Comparison of ENCODE assay signal across 26 mouse cellular contexts in the genomic region with DNA sequence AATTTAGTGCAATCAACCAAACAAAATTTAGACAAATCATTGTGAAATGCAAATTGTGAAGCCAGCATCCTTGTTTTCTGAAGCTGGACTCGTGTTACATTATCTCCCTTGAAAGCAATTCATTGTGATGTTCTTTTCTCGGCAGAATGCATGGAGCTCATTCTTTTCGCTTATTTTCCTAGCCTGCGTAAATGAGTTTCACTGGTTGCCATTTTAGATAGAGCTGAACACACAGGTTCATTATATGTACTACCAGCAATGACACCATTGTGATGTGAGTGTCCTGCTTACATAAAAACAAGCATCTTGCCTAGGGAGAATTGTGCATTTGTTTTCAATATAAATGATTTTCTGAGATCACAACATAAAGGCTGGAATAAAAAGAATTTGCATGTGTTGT.
DNase-seq lines count a peak whose midpoint lies in the region; ATAC-seq and TF ChIP-seq lines count a peak whose summit lies in the region.
"Had no signal": no experiment of that assay in that cellular context is flagged by ENCODE, and none has a peak within 500 bp of the region (broad histone marks: within the 10 kb centered on the region; RNA-seq: fewer than 3 reads in every experiment).

No protein-coding gene starts in this region.

- H3K27ac ChIP-seq in hindbrain, embryonic 12.5 days: peak overlapping the region; percentile 35; the same call in 1 of the 2 replicates
- no peak overlapping the region for H3K27ac ChIP-seq in hindbrain, embryonic 10.5 days
- H3K27ac ChIP-seq in hindbrain, embryonic 13.5 days: peak overlapping the region; percentile 66; the same call in 1 of the 2 replicates
- peak overlapping the region; percentile 50 for H3K27ac ChIP-seq in midbrain, embryonic 16.5 days (ENCODE audit: low read length)
- H3K27ac ChIP-seq: kidney, postnatal 0 days; limb, embryonic 15.5 days; liver, embryonic 14.5 days had no signal

- TF ChIP-seq POLR2A in brain, embryonic 14.5 days (IDR thresholded peaks at IDR 0.05; ENCODE audit: borderline replicate concordance, extremely low read depth, insufficient read depth, insufficient read length, poor library complexity, severe bottlenecking): no peak

- H3K36me3 ChIP-seq in hindbrain, embryonic 12.5 days: no peaks in the 10 kb centered on the region
- H3K36me3 ChIP-seq in hindbrain, embryonic 10.5 days: no peaks in the 10 kb centered on the region
- H3K36me3 ChIP-seq in hindbrain, embryonic 13.5 days: no peaks in the 10 kb centered on the region
- no peaks in the 10 kb centered on the region for H3K36me3 ChIP-seq in midbrain, embryonic 16.5 days (ENCODE audit: control insufficient read depth, insufficient read depth, low read length)
- H3K36me3 ChIP-seq: G1E; limb, embryonic 15.5 days had no signal

- no peak overlapping the region for H3K4me2 ChIP-seq in hindbrain, embryonic 12.5 days (replicated peaks)
- H3K4me2 ChIP-seq in hindbrain, embryonic 13.5 days: no peak overlapping the region
- no peak overlapping the region for H3K4me2 ChIP-seq in midbrain, embryonic 16.5 days (ENCODE audit: low read length)
- H3K4me2 ChIP-seq: limb, embryonic 15.5 days; lung, embryonic 14.5 days had no signal

- no peak overlapping the region for H3K4me3 ChIP-seq in hindbrain, embryonic 12.5 days
- no peak overlapping the region for H3K4me3 ChIP-seq in hindbrain, embryonic 10.5 days
- H3K4me3 ChIP-seq in hindbrain, embryonic 13.5 days: no peak overlapping the region
- no peak overlapping the region for H3K4me3 ChIP-seq in midbrain, embryonic 16.5 days (ENCODE audit: low read depth, low read length)
- H3K4me3 ChIP-seq: limb, embryonic 15.5 days; megakaryocyte, embryonic 14.5 days; myocyte had no signal

- no peaks in the 10 kb centered on the region for H3K4me1 ChIP-seq in hindbrain, embryonic 12.5 days
- peaks cover under 1% of the 10 kb centered on the region; the same call in 1 of the 2 replicates for H3K4me1 ChIP-seq in hindbrain, embryonic 10.5 days (replicated peaks)
- H3K4me1 ChIP-seq in hindbrain, embryonic 13.5 days (replicated peaks): peaks cover 5% of the 10 kb centered on the region; the same call in 1 of the 2 replicates
- H3K4me1 ChIP-seq in midbrain, embryonic 16.5 days (ENCODE audit: control insufficient read depth, insufficient read depth, low read length): peaks cover 7% of the 10 kb centered on the region; the same call in 1 of the 2 replicates
- H3K4me1 ChIP-seq: limb, embryonic 15.5 days; megakaryocyte, embryonic 14.5 days had no signal

- no peak for DNase-seq in hindbrain, embryonic 10.5 days (ENCODE audit: low spot score)
- DNase-seq in brain, embryonic 14.5 days (ENCODE audit: low read depth): peak; percentile 61
- DNase-seq in gastrocnemius, postnatal 4 days (ENCODE audit: low spot score in 2 of 2): no peak
- DNase-seq: B cell, adult 2 months; cerebellum, adult 18-20 months; cerebellum, postnatal 14 days; gastrocnemius, postnatal 36 days; kidney, adult 18-20 months; left cerebral cortex, postnatal 4 days; lung, embryonic 14.5 days; lung, postnatal 36 days; right cerebral cortex, postnatal 25 days; thymus, postnatal 25 days had no signal

- no peak for TF ChIP-seq CTCF in brain, embryonic 14.5 days (IDR thresholded peaks at IDR 0.05; ENCODE audit: borderline replicate concordance, extremely low read depth, insufficient read depth, insufficient read length)

- peak; percentile 38; the same call in 1 of the 2 replicates for ATAC-seq in hindbrain, embryonic 12.5 days (ENCODE audit: low FRiP score)
- no peak for ATAC-seq in hindbrain, embryonic 13.5 days (ENCODE audit: low FRiP score)
- ATAC-seq in midbrain, embryonic 16.5 days: no peak
- no peak; the same call in 1 of the 2 replicates for ATAC-seq in frontal cortex, adult (ENCODE audit: low TSS enrichment)
- ATAC-seq: inflammation-experienced regulatory T-cells, adult 6 months; Patski had no signal

- 35% methylated on average over 4 of the region's 4 CpGs for WGBS in hindbrain, embryonic 12.5 days
- 63% methylated on average over 4 of the region's 4 CpGs for WGBS in hindbrain, embryonic 10.5 days
- WGBS in hindbrain, embryonic 13.5 days: 22% methylated on average over 4 of the region's 4 CpGs
- 32% methylated on average over 4 of the region's 4 CpGs for WGBS in midbrain, embryonic 16.5 days

- no peaks in the 10 kb centered on the region for H3K9me3 ChIP-seq in hindbrain, embryonic 12.5 days (replicated peaks)
- H3K9me3 ChIP-seq in hindbrain, embryonic 10.5 days: no peaks in the 10 kb centered on the region
- H3K9me3 ChIP-seq in hindbrain, embryonic 13.5 days: no peaks in the 10 kb centered on the region
- H3K9me3 ChIP-seq in midbrain, embryonic 16.5 days (replicated peaks; ENCODE audit: control insufficient read depth, low read length, poor library complexity, severe bottlenecking): no peaks in the 10 kb centered on the region
- H3K9me3 ChIP-seq: G1E; limb, embryonic 15.5 days; megakaryocyte, embryonic 14.5 days had no signal

- H3K9ac ChIP-seq in hindbrain, embryonic 12.5 days: no peak overlapping the region
- no peak overlapping the region for H3K9ac ChIP-seq in hindbrain, embryonic 13.5 days
- no peak overlapping the region for H3K9ac ChIP-seq in midbrain, embryonic 16.5 days (ENCODE audit: low read depth, low read length)
- H3K9ac ChIP-seq: limb, embryonic 15.5 days; liver, embryonic 14.5 days; lung, embryonic 14.5 days had no signal

- H3K27me3 ChIP-seq in hindbrain, embryonic 12.5 days: no peaks in the 10 kb centered on the region
- H3K27me3 ChIP-seq in hindbrain, embryonic 10.5 days (ENCODE audit: insufficient read depth, poor library complexity, severe bottlenecking): no peaks in the 10 kb centered on the region
- no peaks in the 10 kb centered on the region for H3K27me3 ChIP-seq in hindbrain, embryonic 13.5 days
- H3K27me3 ChIP-seq in midbrain, embryonic 16.5 days (ENCODE audit: control insufficient read depth, insufficient read depth, low read depth, low read length): no peaks in the 10 kb centered on the region
- H3K27me3 ChIP-seq: CH12.LX; limb, embryonic 15.5 days; megakaryocyte, embryonic 14.5 days had no signal
